Mouse (Mus musculus) liver, embryonic 14.5 days (tissue): ENCODE measurements at regions not wholly inside any gene's neighbourhood (a gene's known extent, or its start where the extent isn't known, plus 50 kb on each side); places are given as distances from the start of the nearest gene placed in this dataset.

ENCODE experiments used
- ATAC-seq: fragments of 200-750 bp; cut with Nextera tagmentation; 2 replicates; pipeline ENCODE4 v1.8.0; 2017; ENCODE audit warnings: moderate number of reproducible peaks, mild to moderate bottlenecking, moderate library complexity; ENCODE audit not compliant: insufficient read depth
- DNase-seq, 3 experiments: peaks; one replicate each; pipeline ENCODE4 v3.0.0-alpha.2; 2012 to 2013; ENCODE audit warnings: low read depth in 3 of 3, low spot score in 3 of 3
- H3K27ac ChIP-seq: fragments of 300-500 bp; sonication (generic); 2 replicates; pipeline ENCODE4 v1.5.1; 2014; ENCODE audit warnings: moderate library complexity, mild to moderate bottlenecking, control low read depth, inconsistent platforms
- H3K27me3 ChIP-seq: fragments of 300-500 bp; sonication (generic); 2 replicates; pipeline ENCODE4 v1.6.1; 2014; ENCODE audit warnings: mild to moderate bottlenecking, low read length, moderate library complexity; ENCODE audit not compliant: control insufficient read depth, insufficient read depth
- H3K36me3 ChIP-seq: fragments of 300-500 bp; sonication (generic); replicated peaks from 2 replicates; pipeline ENCODE4 v1.6.1; 2014; ENCODE audit warnings: low read depth; ENCODE audit not compliant: control insufficient read depth, insufficient read depth
- H3K4me1 ChIP-seq, 2 experiments: fragments of 200-500 bp in 1 of 2; fragments of 300-500 bp in 1 of 2; sonication (generic) in 1 of 2; replicated peaks; 2 replicates each; pipeline ENCODE4 v1.6.1; 2012 to 2014; ENCODE audit warnings: antibody characterized with exemption in 1 of 2, inconsistent platforms in 1 of 2, low read length in 1 of 2; ENCODE audit not compliant: control insufficient read depth in 2 of 2, insufficient read depth in 2 of 2
- H3K4me2 ChIP-seq: fragments of 300-500 bp; sonication (generic); 2 replicates; pipeline ENCODE4 v1.6.1; 2014; ENCODE audit warnings: low read depth, mild to moderate bottlenecking, control low read depth, moderate library complexity
- H3K4me3 ChIP-seq, 2 experiments: fragments of 200-500 bp in 1 of 2; fragments of 300-500 bp in 1 of 2; sonication (generic) in 1 of 2; 2 replicates each; pipeline ENCODE4 v1.5.1; 2012 to 2014; ENCODE audit warnings: low read depth in 2 of 2, low read length in 2 of 2, mild to moderate bottlenecking in 2 of 2, control low read depth in 1 of 2, inconsistent platforms in 1 of 2, moderate library complexity in 1 of 2; ENCODE audit not compliant: insufficient read depth in 1 of 2
- H3K9ac ChIP-seq: fragments of 300-500 bp; sonication (generic); replicated peaks from 2 replicates; pipeline ENCODE4 v1.6.1; 2014; ENCODE audit warnings: mild to moderate bottlenecking, control low read depth, moderate library complexity
- H3K9me3 ChIP-seq: fragments of 300-500 bp; sonication (generic); 2 replicates; pipeline ENCODE4 v1.6.1; 2016; ENCODE audit warnings: low read length, mixed read lengths; ENCODE audit not compliant: control insufficient read depth
- CTCF ChIP-seq: IDR thresholded peaks from 2 replicates; pipeline ENCODE4 v1.5.1; 2016; ENCODE audit warnings: antibody characterized with exemption, low read depth, control low read depth
- EP300 ChIP-seq: IDR thresholded peaks from 2 replicates; pipeline ENCODE4 v1.6.1; 2016; ENCODE audit warnings: antibody characterized with exemption, low read depth
- WGBS: fragments of 180-500 bp; shearing (Covaris S2); extraction: QIAGEN DNeasy Blood & Tissue Kit; methylation state at CpG from one replicate; pipeline ENCODE4 v1.1.7; 2014; ENCODE audit not compliant: insufficient replicate concordance; 5-methylcytosine and 5-hydroxymethylcytosine counted together

DNA sequence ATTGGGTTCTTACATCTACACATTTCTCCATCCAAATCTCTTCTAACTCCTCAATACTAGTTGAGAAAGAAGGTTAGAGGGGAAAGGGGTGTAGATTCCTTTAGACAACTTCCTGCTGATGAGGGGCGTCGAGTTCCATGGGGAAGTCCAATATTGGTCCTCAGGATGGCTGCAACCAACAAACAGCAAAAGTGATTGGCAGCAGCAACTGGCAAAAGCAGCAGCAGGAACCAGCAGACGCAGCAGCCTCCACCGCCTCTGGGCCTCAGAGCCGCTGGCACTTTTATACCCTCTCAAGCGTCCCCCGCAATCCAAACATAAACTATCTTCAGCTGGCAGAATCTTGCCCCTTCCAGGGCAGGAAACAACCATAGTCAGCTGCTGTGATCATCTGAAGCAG is 58.8 kb upstream of the Sh3bp4 start:
- Histone ChIP-seq H3K9me3 (no peaks in the 10 kb centered on the region), H3K4me2 (no peak overlapping the region), H3K27me3 (no peaks in the 10 kb centered on the region), H3K4me3 (no peak overlapping the region), H3K36me3 (no peaks in the 10 kb centered on the region), H3K4me1 (peaks cover 0 to 3% of the 10 kb centered on the region in 2 experiments; a peak in 1 of 4 replicates), H3K27ac (no peak overlapping the region), H3K9ac (no peak overlapping the region)
- TF ChIP-seq EP300 (no peak), CTCF (no peak)
- ATAC-seq (no peak), DNase-seq (no peak)
- WGBS: 62% methylated on average over 7 of the region's 7 CpGs

DNA sequence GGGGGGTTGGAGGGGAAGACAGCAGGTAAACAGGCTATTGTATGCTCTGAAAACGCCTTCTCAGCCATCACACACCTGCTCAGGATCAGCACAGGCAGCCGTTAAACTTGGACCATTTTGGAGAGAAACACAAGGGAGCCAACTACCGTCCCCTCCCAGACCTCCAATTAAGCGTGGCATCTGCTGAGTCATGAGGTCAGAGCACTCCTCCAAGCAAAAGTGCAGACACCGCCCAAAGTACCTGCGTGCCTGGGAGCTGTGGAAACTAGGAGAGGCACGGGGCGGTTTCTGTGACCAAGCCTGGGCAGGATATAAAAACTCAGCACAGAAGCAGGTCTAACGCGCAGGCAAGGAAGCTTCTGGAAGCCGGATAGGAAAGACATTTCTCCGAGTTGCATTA is 54.8 kb upstream of the Sh3bp4 start:
- Histone ChIP-seq H3K36me3 (no peaks in the 10 kb centered on the region), H3K4me2 (no peak overlapping the region)

DNA sequence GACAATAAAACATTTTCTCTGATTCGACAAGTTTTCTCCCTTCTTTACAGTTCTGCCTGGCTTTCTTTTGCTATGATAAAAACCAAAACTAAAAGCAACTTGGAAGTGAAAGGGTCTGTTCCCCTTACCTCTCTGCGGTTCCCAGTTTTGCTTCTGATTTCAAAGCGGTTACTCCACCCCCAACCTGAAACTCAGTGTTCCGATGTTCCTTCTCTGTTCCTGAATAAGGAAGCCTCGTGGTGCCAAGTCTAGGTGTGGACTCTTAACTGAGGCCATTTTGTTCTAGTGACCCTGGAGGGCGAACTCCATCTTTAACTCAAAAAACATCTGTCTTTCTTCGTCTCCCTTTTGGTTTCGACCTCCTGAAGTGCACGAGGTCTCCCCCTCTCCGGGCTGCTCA is 54.4 kb upstream of the Sh3bp4 start:
- H3K9ac ChIP-seq: no peak overlapping the region
- WGBS: 40% methylated on average over 10 of the region's 10 CpGs
- H3K9me3 ChIP-seq: no peaks in the 10 kb centered on the region
- H3K27ac ChIP-seq: no peak overlapping the region
- H3K4me2 ChIP-seq: no peak overlapping the region
- H3K27me3 ChIP-seq: no peaks in the 10 kb centered on the region
- peaks cover 0 to 3% of the 10 kb centered on the region in 2 experiments; a peak in 1 of 4 replicates for H3K4me1 ChIP-seq
- ATAC-seq (no peak), DNase-seq (no peak)
- TF ChIP-seq EP300 (no peak), CTCF (no peak)
- no peak overlapping the region for H3K4me3 ChIP-seq
- no peaks in the 10 kb centered on the region for H3K36me3 ChIP-seq

More for the DNA sequence above, 54.8 kb upstream of the Sh3bp4 start:
- H3K4me1 ChIP-seq: peaks cover 0 to 3% of the 10 kb centered on the region in 2 experiments; a peak in 1 of 4 replicates
- 42% methylated on average over 12 of the region's 12 CpGs for WGBS
- ATAC-seq (no peak), DNase-seq (no peak)
- no peak overlapping the region for H3K9ac ChIP-seq
- H3K4me3 ChIP-seq: no peak overlapping the region
- H3K27me3 ChIP-seq: no peaks in the 10 kb centered on the region
- TF ChIP-seq EP300 (no peak), CTCF (no peak)
- no peak overlapping the region for H3K27ac ChIP-seq
- no peaks in the 10 kb centered on the region for H3K9me3 ChIP-seq

DNA sequence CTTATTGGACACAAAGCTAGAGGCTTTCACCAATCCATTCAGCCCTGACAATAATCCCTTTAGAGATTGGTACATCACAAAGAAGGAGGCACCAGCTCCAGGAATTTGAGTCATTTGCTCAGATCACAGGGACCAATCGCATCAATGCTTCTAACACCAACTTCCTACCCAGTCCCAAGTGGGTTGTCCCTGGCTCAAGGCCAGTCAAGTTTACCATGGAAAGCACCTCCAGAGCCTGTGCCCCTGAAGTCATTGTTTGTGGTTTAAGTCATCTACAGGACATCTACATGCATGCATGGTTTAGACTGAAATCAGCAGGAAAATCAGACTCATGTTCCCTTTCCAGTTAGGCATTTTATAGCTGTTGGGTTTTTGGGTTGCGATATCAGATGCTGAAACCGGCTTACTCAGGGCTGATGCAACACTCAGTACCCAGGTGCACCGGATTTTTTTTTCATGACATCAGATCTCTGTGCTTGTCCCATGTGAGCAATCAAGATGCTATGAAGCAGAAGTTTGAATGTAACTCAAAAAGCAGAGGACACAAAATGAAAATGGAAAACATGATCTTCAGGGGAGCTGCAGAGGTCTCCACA is 50.3 kb upstream of the Sh3bp4 start:
- Histone ChIP-seq H3K4me3 (no peak overlapping the region), H3K36me3 (no peaks in the 10 kb centered on the region), H3K4me1 (peaks cover 0 to 3% of the 10 kb centered on the region in 2 experiments; a peak in 1 of 4 replicates), H3K27ac (no peak overlapping the region), H3K27me3 (no peaks in the 10 kb centered on the region), H3K9me3 (no peaks in the 10 kb centered on the region), H3K9ac (no peak overlapping the region), H3K4me2 (no peak overlapping the region)
- ATAC-seq (no peak), DNase-seq (no peak)
- WGBS: 66% methylated on average over 4 of the region's 4 CpGs
- TF ChIP-seq CTCF (no peak), EP300 (no peak)
